Mouse (Mus musculus) CH12.LX (cell line): ENCODE data around the gene Gm1043.

Experiments
- BHLHE40 ChIP-seq: IDR thresholded peaks from 2 replicates; pipeline ENCODE4 v1.6.1; 2011; ENCODE audit warnings: mild to moderate bottlenecking, low read depth, low read length, improper control_type of control experiment
- CTCF ChIP-seq, 2 experiments: IDR thresholded peaks in 1 of 2; conservative IDR thresholded peaks in 1 of 2; 2 replicates each; pipeline ENCODE4 v1.5.1; 2011 to 2012; ENCODE audit warnings: low read depth in 2 of 2, low read length in 2 of 2, improper control_type of control experiment in 1 of 2, inconsistent platforms in 1 of 2, mild to moderate bottlenecking in 1 of 2, moderate library complexity in 1 of 2
- HCFC1 ChIP-seq: IDR thresholded peaks from 2 replicates; pipeline ENCODE4 v1.6.1; 2012; ENCODE audit warnings: low read depth, mild to moderate bottlenecking, inconsistent platforms, low read length, improper control_type of control experiment
- MAFK ChIP-seq: IDR thresholded peaks from 2 replicates; pipeline ENCODE4 v1.6.1; 2011; ENCODE audit warnings: low read length, improper control_type of control experiment; ENCODE audit not compliant: insufficient replicate concordance
- MAX ChIP-seq: IDR thresholded peaks from 2 replicates; pipeline ENCODE4 v1.6.1; 2011; ENCODE audit warnings: low read length, improper control_type of control experiment
- MEF2A ChIP-seq: IDR thresholded peaks from 2 replicates; pipeline ENCODE4 v1.6.1; 2014; ENCODE audit warnings: low read depth, mild to moderate bottlenecking, inconsistent platforms, low read length, improper control_type of control experiment, borderline replicate concordance

- TF ChIP-seq MAFK = no peak
- no peak for TF ChIP-seq MEF2A
- no peak for TF ChIP-seq BHLHE40
- TF ChIP-seq CTCF (conservative IDR thresholded peaks at IDR 0.05 in 1 of 2, IDR thresholded peaks at IDR 0.05 in 1 of 2; ENCODE audit: low read depth in 2 of 2, low read length in 2 of 2) = no peak
- no peak for TF ChIP-seq HCFC1
- no peak for TF ChIP-seq MAX
Observed at GRCm38 (mm10) chr5:37079484-37079883, 5.7 kb upstream of the Gm1043 start.
